Mouse (Mus musculus): ENCODE measurements around the gene Dmd. TPM values are rescaled to one million over a fixed set of nuclear protein-coding genes. Genes with fewer than 3 reads are reported as not detected.

Dmd gene
- total and polyA plus RNA-seq, 2 experiments from 2014 or later = 17.1 to 55.1 TPM

DNA sequence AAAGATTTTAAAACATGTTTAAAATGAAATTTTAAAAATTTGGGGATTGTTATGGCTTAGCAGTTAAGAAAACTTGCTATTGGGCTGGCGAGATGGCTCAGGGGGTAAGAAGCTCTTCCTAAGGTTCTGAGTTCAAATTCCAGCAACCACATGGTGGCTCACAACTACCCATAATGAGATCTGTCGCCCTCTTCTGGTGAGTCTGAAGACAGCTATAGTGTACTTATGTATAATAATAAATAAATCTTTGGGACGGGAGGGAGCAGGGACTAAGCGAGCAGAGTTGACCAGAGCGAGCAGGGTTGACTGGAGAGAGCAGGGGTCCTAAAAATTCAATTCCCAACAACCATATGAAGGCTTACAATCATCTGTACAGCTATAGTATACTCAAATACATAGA is 2188.6 kb downstream of the Dmd start:
- Histone ChIP-seq H3K4me2 (ENCODE audit: low read depth) (no peak overlapping the region), H3K27ac (ENCODE audit: low read depth, low read length) (no peak overlapping the region), H3K4me1 (ENCODE audit: insufficient read depth) (no peaks in the 10 kb centered on the region), H3K4me3 (ENCODE audit: low read depth, low read length) (no peak overlapping the region), H3K36me3 (ENCODE audit: insufficient read depth) (no peaks in the 10 kb centered on the region), H3K9ac (no peak overlapping the region), H3K9me3 (ENCODE audit: low read length) (no peaks in the 10 kb centered on the region), H3K27me3 (ENCODE audit: insufficient read depth, low read length) (no peaks in the 10 kb centered on the region)
- WGBS = 87% methylated on average over 5 of the region's 5 CpGs
- DNase-seq (no peak), ATAC-seq (no peak)
- TF ChIP-seq CTCF (IDR thresholded peaks at IDR 0.05; ENCODE audit: low read depth) = no peak

DNA sequence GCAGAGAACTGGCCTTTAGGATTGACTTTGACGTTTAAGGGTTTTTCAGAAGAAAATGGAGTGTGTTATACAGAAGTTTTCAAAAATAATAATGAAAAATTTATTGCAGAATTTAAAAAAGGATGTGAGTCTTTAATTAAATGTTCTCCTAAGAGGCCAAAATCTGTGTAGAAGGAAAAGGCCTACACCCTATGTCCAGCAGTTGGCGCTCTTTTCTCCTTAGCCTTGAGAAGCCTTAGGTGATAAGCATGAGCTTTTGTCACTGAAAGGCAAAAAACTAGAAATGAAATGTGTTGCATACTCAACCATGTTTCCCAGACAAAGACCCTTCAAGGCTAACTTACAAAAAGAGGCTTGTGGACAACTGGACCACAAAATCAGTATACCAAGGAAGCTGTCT is 2222.6 kb downstream of the Dmd start:
- no peak overlapping the region for H3K4me2 ChIP-seq (ENCODE audit: low read depth)
- DNase-seq = no peak
- WGBS = 57% methylated on average over 2 of the region's 2 CpGs
- no peaks in the 10 kb centered on the region for H3K4me1 ChIP-seq (ENCODE audit: insufficient read depth)
- ATAC-seq = no peak
- H3K36me3 ChIP-seq (ENCODE audit: insufficient read depth) = no peaks in the 10 kb centered on the region
- H3K9me3 ChIP-seq (ENCODE audit: low read length) = no peaks in the 10 kb centered on the region
- H3K9ac ChIP-seq = no peak overlapping the region
- no peak overlapping the region for H3K27ac ChIP-seq (ENCODE audit: low read depth, low read length)
- no peak for TF ChIP-seq CTCF (IDR thresholded peaks at IDR 0.05; ENCODE audit: low read depth)
- H3K4me3 ChIP-seq (ENCODE audit: low read depth, low read length) = no peak overlapping the region
- no peaks in the 10 kb centered on the region for H3K27me3 ChIP-seq (ENCODE audit: insufficient read depth, low read length)

DNA sequence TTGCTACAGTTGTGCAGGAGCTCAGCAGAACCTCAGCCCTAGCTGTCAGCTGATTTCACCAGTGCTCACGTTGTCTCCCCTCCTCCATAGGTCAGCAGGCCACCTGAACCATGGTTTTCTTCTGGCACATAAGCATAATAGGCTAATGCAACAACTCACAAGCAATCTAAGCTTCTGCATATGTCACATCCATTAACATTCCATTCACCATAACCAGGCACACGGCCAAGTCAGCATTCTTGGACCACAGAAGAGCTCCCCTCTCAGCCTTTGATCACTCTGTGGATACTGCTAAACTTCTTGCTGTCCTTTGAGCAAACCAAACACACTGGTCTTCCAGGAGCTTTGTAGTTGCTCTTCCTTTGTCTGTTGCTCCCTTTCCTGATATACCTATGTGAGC is 2238.9 kb downstream of the Dmd start:
- H3K9me3 ChIP-seq (ENCODE audit: low read length) = no peaks in the 10 kb centered on the region
- H3K4me1 ChIP-seq (ENCODE audit: insufficient read depth) = no peaks in the 10 kb centered on the region
- no peak for DNase-seq
- no peak overlapping the region for H3K4me2 ChIP-seq (ENCODE audit: low read depth)
- no peak for ATAC-seq
- H3K27ac ChIP-seq (ENCODE audit: low read depth, low read length) = no peak overlapping the region
- no peak overlapping the region for H3K9ac ChIP-seq
- no peaks in the 10 kb centered on the region for H3K27me3 ChIP-seq (ENCODE audit: insufficient read depth, low read length)
- H3K4me3 ChIP-seq (ENCODE audit: low read depth, low read length) = no peak overlapping the region
- no peak for TF ChIP-seq CTCF (IDR thresholded peaks at IDR 0.05; ENCODE audit: low read depth)
- no peaks in the 10 kb centered on the region for H3K36me3 ChIP-seq (ENCODE audit: insufficient read depth)
- 40% methylated on average over 2 of the region's 2 CpGs for WGBS

DNA sequence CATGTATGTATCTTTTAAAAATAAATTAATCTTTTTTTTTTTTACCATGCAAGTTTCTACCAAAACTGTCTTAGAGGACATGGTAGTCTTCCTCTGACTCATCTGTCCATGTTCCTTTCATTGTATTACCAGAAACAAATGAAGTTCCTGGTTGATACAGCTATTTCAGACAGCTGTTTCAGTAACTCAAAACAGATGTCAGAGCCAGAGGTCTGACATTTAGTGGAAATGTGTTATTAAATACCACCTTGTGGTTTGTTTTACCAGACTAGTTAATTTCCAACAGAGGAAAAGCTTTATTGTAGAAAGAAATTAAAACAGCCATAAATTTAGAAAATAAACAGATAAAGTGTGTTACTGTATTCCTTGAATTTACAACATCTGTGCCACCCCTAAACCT is 2245.2 kb downstream of the Dmd start:
- no peaks in the 10 kb centered on the region for H3K27me3 ChIP-seq (ENCODE audit: insufficient read depth, low read length)
- H3K27ac ChIP-seq (ENCODE audit: low read depth, low read length) = no peak overlapping the region
- H3K9ac ChIP-seq = no peak overlapping the region
- H3K4me3 ChIP-seq (ENCODE audit: low read depth, low read length) = no peak overlapping the region
- no peaks in the 10 kb centered on the region for H3K36me3 ChIP-seq (ENCODE audit: insufficient read depth)
- DNase-seq = no peak
- ATAC-seq = no peak
- H3K4me1 ChIP-seq (ENCODE audit: insufficient read depth) = no peaks in the 10 kb centered on the region
- H3K4me2 ChIP-seq (ENCODE audit: low read depth) = no peak overlapping the region
- TF ChIP-seq CTCF (IDR thresholded peaks at IDR 0.05; ENCODE audit: low read depth) = no peak
- H3K9me3 ChIP-seq (ENCODE audit: low read length) = no peaks in the 10 kb centered on the region

DNA sequence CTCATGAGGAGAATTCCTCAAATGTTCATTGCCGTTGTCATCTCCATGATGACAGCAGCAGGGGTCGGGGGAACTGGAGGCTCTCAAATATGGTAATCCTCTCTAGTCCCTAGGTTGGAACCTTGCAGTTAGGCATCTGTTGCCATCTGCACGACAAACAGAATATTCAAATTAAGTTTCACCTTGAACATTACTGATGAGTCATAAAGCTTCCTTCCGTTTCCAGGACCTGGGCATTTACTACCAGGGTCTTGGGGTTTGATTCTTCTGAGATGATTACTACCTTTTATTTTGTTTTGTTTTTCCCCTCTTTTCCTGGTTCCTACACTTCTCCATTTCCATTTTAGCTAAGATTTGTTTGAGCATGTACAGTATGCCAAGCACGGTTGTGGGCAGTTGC is 2249.0 kb downstream of the Dmd start:
- TF ChIP-seq CTCF (IDR thresholded peaks at IDR 0.05; ENCODE audit: low read depth) = no peak
- Histone ChIP-seq H3K4me2 (ENCODE audit: low read depth) (no peak overlapping the region), H3K4me1 (ENCODE audit: insufficient read depth) (no peaks in the 10 kb centered on the region), H3K27me3 (ENCODE audit: insufficient read depth, low read length) (no peaks in the 10 kb centered on the region), H3K4me3 (ENCODE audit: low read depth, low read length) (no peak overlapping the region), H3K27ac (ENCODE audit: low read depth, low read length) (no peak overlapping the region), H3K9ac (no peak overlapping the region), H3K9me3 (ENCODE audit: low read length) (no peaks in the 10 kb centered on the region), H3K36me3 (ENCODE audit: insufficient read depth) (no peaks in the 10 kb centered on the region)
- DNase-seq (no peak), ATAC-seq (no peak)
- 80% methylated on average over 5 of the region's 5 CpGs for WGBS

DNA sequence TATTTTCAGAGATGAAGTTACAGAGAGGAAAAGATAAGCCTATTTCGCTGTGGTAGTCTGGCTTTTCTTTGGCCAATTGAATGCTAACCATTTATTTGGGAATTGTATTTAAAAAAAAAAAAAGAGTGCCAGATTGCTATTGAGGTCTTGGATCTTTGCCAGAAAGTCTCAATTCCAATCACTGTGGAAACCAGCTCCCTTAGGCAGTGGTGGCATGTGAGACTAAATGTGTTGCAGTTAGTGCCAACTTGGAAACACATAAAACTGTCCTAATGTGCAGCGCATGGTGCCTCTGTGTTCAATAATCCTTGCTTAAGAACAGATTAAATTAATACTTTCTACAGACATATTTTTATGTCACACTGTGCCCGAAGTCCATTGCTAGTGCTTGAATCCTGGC is 2250.7 kb downstream of the Dmd start:
- Histone ChIP-seq H3K9ac (no peak overlapping the region), H3K36me3 (ENCODE audit: insufficient read depth) (no peaks in the 10 kb centered on the region), H3K27ac (ENCODE audit: low read depth, low read length) (no peak overlapping the region), H3K9me3 (ENCODE audit: low read length) (no peaks in the 10 kb centered on the region), H3K4me1 (ENCODE audit: insufficient read depth) (no peaks in the 10 kb centered on the region), H3K27me3 (ENCODE audit: insufficient read depth, low read length) (no peaks in the 10 kb centered on the region), H3K4me2 (ENCODE audit: low read depth) (no peak overlapping the region), H3K4me3 (ENCODE audit: low read depth, low read length) (no peak overlapping the region)
- TF ChIP-seq CTCF (IDR thresholded peaks at IDR 0.05; ENCODE audit: low read depth) = no peak
- WGBS = 49% methylated on average over 3 of the region's 3 CpGs
- ATAC-seq = peak; percentile 68
- DNase-seq = peak; percentile 9

DNA sequence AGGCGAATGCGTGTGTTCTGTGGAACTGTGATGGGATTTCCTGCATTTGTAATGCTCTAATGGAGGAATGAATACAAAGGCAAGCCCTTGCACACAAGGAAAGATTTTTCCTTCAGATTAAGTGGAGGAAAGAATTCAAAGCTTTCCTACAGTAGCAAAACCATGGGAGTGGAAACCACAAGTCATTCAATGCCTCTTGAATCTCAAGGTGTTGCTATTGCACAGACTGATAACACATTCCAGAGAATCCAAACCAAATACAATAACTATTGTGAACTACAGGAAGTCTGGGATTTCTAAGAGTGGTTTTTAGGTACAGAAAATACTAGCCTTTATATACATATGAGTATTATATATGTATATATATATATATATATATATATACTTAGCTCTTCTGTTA is 2258.3 kb downstream of the Dmd start:
- no peak overlapping the region for H3K27ac ChIP-seq (ENCODE audit: low read depth, low read length)
- no peaks in the 10 kb centered on the region for H3K4me1 ChIP-seq (ENCODE audit: insufficient read depth)
- H3K4me3 ChIP-seq (ENCODE audit: low read depth, low read length) = no peak overlapping the region
- no peak overlapping the region for H3K4me2 ChIP-seq (ENCODE audit: low read depth)
- WGBS = 85% methylated on average over 2 of the region's 2 CpGs
- no peak for TF ChIP-seq CTCF (IDR thresholded peaks at IDR 0.05; ENCODE audit: low read depth)
- ATAC-seq (no peak), DNase-seq (no peak)
- H3K36me3 ChIP-seq (ENCODE audit: insufficient read depth) = no peaks in the 10 kb centered on the region
- H3K27me3 ChIP-seq (ENCODE audit: insufficient read depth, low read length) = no peaks in the 10 kb centered on the region
- no peaks in the 10 kb centered on the region for H3K9me3 ChIP-seq (ENCODE audit: low read length)
- no peak overlapping the region for H3K9ac ChIP-seq

DNA sequence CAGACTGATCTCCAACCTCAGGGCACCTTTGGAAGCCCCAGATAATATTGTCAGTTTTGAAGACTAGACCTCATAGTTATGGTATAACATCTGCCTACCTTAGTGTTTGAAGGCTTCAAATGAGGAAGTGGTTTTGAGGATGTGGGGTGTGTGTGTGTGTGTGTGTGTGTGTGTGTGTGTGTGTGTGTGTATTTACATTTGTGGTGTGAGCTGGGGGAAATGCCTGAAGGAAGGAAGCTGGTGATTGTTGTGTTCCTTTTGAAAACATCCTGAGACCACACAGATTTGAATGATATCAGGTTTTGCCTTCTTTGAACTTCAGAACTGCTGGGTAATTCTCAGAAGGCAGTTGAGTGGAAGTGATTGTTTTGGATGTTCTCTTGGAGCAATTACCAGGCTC is 2278.2 kb downstream of the Dmd start:
- Histone ChIP-seq H3K4me1 (ENCODE audit: insufficient read depth) (no peaks in the 10 kb centered on the region), H3K4me3 (ENCODE audit: low read depth, low read length) (no peak overlapping the region), H3K4me2 (ENCODE audit: low read depth) (no peak overlapping the region), H3K27me3 (ENCODE audit: insufficient read depth, low read length) (no peaks in the 10 kb centered on the region; the same call in 1 of the 2 replicates), H3K36me3 (ENCODE audit: insufficient read depth) (no peaks in the 10 kb centered on the region), H3K9ac (no peak overlapping the region), H3K9me3 (ENCODE audit: low read length) (no peaks in the 10 kb centered on the region), H3K27ac (ENCODE audit: low read depth, low read length) (no peak overlapping the region)
- no peak for ATAC-seq
- no peak for DNase-seq
- TF ChIP-seq CTCF (IDR thresholded peaks at IDR 0.05; ENCODE audit: low read depth) = no peak

Data from forebrain, postnatal 0 days (tissue).